Mouse (Mus musculus) adrenal gland, adult 2 months (tissue): ENCODE results near the gene Olfr749. TPM values are rescaled to one million over a fixed set of nuclear protein-coding genes. Genes with fewer than 3 reads are reported as not detected.
"Not testable (repeated sequence)": the region's sequence is repeated elsewhere in the genome, so short reads cannot be mapped to it uniquely, and the experiment has no call there.

Experiments
- DNase-seq: peaks from one replicate; pipeline ENCODE4 v3.0.0; 2021
- long read RNA-seq: library from polyadenylated mRNA; stranded (forward); transcript quantifications from one replicate; pipeline ENCODE4 v2.0.0, GENCODE M21; 2021
- polyA plus RNA-seq: library from polyadenylated mRNA; depleted of rRNA; stranded (reverse); fragments of >200 nt; gene quantifications from 2 replicates; pipeline ENCODE4 v1.2.3, GENCODE M21; 2012; rRNA removed
- total RNA-seq, 2 experiments: library from RNA; stranded (reverse); gene quantifications; 2 replicates each; pipeline ENCODE4 v1.2.3; 2021

Gene Olfr749
- not detected for total RNA-seq
- polyA plus RNA-seq: not detected in 2 replicates
- long read RNA-seq: 0 reads

GRCm38 (mm10) chr14:50744994-50745393, at the start of gene Olfr749:
Gene Olfr749, minus strand, starts transcription at chr14:50745094.
- no peak for DNase-seq

DNA sequence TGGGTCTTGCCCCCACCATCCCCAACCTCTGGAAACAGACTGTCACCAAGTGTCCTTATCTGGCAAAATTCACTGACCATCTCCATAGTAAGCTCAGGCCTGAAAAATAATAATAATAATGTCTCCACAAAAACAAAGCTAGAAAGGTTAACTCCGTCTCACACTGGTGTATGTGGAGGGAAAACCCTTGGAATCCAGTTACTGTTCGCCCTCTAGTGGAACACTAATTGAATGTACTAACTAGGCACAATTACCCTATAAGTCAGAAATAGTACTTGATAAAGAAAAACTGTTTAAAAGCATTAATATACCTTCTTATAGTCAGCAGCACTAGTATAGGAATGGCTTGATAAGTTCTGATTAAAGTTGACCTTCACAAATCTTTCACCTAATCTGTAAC, 43.3 kb upstream of the Olfr749 start:
- no peak for DNase-seq

DNA sequence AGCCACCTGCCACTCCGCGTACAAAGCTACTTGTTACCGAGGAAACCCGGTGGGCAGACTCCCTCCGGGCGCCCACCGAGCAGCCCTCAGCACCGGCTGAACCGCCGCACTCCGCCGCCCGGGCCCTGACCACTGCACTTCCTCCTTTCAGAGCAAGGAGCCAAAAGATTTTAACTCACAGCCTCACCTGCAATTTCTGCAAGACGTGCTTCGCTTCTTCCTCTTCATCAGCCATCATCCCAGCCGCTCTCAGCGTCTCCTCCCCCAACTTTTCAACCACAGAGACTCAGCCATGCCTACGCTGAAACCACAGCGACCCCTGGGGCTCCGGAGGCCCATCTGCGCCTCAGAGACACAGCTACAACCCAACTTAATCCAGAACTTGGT, 40.4 kb upstream of the Olfr749 start, which contains the start of gene Ttc5:
TSS of gene Ttc5 (minus strand) at position 269 of the 387 bp plus-strand sequence.
- DNase-seq: peak; percentile 93

- DNase-seq: no peak
Measured at GRCm38 (mm10) chr14:50784391-50785250, 39.7 kb upstream of the Olfr749 start.

GRCm38 (mm10) chr14:50782166-50782565, 37.3 kb upstream of the Olfr749 start:
- no peak for DNase-seq

DNA sequence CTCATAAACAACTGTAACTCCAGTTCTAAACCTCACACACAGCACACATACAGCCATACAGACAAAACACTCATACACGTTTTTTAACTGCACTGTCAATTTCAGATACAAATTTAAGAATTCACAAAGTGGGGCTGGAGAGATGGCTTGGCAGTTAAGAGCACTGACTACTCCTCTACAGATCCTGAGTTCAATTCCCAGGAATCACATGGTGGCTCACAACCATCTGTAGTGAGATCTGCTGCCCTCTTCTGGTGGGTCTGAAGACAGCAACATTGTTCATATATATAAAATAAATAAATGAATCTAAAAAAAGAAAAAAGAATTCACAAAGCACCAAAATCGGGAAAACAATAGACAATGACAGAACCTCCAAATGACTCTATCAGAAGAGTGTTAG, 26.4 kb upstream of the Olfr749 start:
- DNase-seq: no peak

GRCm38 (mm10) chr14:50765736-50766135, 20.8 kb upstream of the Olfr749 start:
- DNase-seq: peak; percentile 61

- no peak for DNase-seq
Measured at GRCm38 (mm10) chr14:50758416-50759085, 13.7 kb upstream of the Olfr749 start.

DNA sequence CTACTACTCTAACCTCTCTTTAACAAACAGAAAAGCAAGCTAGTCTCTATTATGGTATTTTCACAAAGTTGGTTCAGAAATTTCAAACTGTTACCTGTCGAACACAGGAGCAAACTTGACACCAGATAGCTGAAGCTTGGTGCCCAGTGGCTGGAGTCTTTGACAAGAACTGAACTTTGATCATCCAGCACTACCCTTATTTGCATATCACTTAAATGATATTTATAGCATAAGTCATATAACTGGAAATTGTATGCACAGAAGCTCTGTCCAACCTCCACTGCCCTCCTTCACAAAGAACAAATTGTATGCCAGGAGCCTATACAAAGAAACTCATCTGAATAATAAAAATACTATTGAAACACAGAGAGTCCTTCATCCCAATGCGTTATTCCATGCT, 3.3 kb downstream of the Olfr749 start:
- no peak for DNase-seq

DNA sequence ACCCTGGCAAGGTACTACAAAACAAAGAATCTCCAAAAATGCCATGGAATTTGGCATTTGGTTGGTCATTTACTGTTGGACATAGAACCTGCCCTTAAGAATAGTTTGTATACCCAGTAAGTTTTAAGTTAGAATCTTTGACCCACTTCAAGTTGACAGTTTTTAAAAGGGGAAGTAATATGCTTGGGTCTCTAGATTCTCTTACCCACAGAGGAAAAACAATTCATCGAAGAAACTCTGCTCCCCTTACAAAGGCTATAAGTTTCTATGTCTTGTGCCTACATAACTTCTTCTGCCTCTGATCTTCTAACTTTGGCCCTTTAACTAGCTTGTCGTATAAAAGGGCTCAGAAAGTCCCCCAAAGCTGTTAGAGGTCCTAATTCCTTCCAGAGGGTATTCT, 4.6 kb downstream of the Olfr749 start:
- no peak for DNase-seq

- DNase-seq: peak; percentile 54
Measured at GRCm38 (mm10) chr14:50722371-50722770, 22.5 kb downstream of the Olfr749 start.

GRCm38 (mm10) chr14:50719875-50720274, 25.0 kb downstream of the Olfr749 start:
- not testable (repeated sequence) for DNase-seq

DNA sequence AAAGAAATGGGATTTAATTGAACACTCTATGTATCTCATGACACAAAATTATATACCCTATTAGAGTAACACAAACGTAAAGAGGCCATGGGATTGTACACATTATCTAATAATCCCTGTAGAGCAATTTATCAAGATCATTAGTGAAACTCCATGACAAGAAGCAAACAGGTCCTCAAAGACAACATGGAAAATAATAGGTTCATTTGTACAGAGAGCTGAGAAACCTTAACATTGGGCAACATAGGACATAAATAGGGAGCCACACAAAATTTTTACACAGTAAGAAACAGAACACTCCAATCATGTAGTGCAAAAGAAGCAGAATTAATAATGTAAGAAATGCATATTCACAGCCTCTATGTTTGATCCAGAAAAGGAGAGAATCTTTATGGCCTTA, 37.8 kb downstream of the Olfr749 start, which contains the start of gene Olfr748:
TSS of gene Olfr748 (plus strand) at position 301 of the 400 bp plus-strand sequence.
- DNase-seq: no peak

GRCm38 (mm10) chr14:50693106-50693505, 51.8 kb downstream of the Olfr749 start, which contains the start of gene Olfr747:
Gene Olfr747, minus strand, starts transcription at chr14:50693206.
- no peak for DNase-seq

Other genes with a start within 250 kb of the Olfr749 start
- not detected for gene Olfr742, start 241.5 kb downstream of the Olfr749 start, total RNA-seq
- gene Olfr742, start 241.5 kb downstream of the Olfr749 start, polyA plus RNA-seq: not detected in 2 replicates
- gene Olfr743, start 223.3 kb downstream of the Olfr749 start, total RNA-seq: not detected
- not detected in 2 replicates for gene Olfr743, start 223.3 kb downstream of the Olfr749 start, polyA plus RNA-seq
- not detected for gene Olfr744, start 130.2 kb downstream of the Olfr749 start, total RNA-seq
- gene Olfr744, start 130.2 kb downstream of the Olfr749 start, polyA plus RNA-seq: not detected in 2 replicates
- gene Olfr745, start 105.7 kb downstream of the Olfr749 start, total RNA-seq: not detected
- not detected in 2 replicates for gene Olfr745, start 105.7 kb downstream of the Olfr749 start, polyA plus RNA-seq
- not detected for gene Olfr746, start 98.0 kb downstream of the Olfr749 start, total RNA-seq
- gene Olfr746, start 98.0 kb downstream of the Olfr749 start, polyA plus RNA-seq: not detected in 2 replicates
- not detected for gene Olfr747, start 51.9 kb downstream of the Olfr749 start, total RNA-seq
- gene Olfr747, start 51.9 kb downstream of the Olfr749 start, polyA plus RNA-seq: not detected in 2 replicates
- gene Olfr748, start 37.7 kb downstream of the Olfr749 start, total RNA-seq: not detected
- not detected in 2 replicates for gene Olfr748, start 37.7 kb downstream of the Olfr749 start, polyA plus RNA-seq
- gene Ttc5, start 40.4 kb upstream of the Olfr749 start, total RNA-seq: 10 to 100 TPM; 29.6 to 45.5 TPM
- 14.1 and 15.5 TPM in 2 replicates for gene Ttc5, start 40.4 kb upstream of the Olfr749 start, polyA plus RNA-seq
- not detected for gene Ccnb1ip1, start 62.6 kb upstream of the Olfr749 start, total RNA-seq
- gene Ccnb1ip1, start 62.6 kb upstream of the Olfr749 start, polyA plus RNA-seq: not detected in 2 replicates
- 10 to 100 TPM; 22.3 to 26.0 TPM for gene Parp2, start 62.7 kb upstream of the Olfr749 start, total RNA-seq
- gene Parp2, start 62.7 kb upstream of the Olfr749 start, polyA plus RNA-seq: 3.5 and 4.0 TPM in 2 replicates
- 10 to 100 TPM; 15.5 to 17.5 TPM for gene Tep1, start 125.5 kb upstream of the Olfr749 start, total RNA-seq
- 16.0 and 18.9 TPM in 2 replicates for gene Tep1, start 125.5 kb upstream of the Olfr749 start, polyA plus RNA-seq
- 1 to 10 TPM in 1 of 2 experiments, under 1 TPM in 1; 0.46 to 1.0 TPM for gene Klhl33, start 152.4 kb upstream of the Olfr749 start, total RNA-seq
- 0.45 and 1.0 TPM in 2 replicates for gene Klhl33, start 152.4 kb upstream of the Olfr749 start, polyA plus RNA-seq
- gene Osgep, start 179.8 kb upstream of the Olfr749 start, total RNA-seq: 10 to 100 TPM; 37.7 to 45.0 TPM
- 149 and 171 TPM in 2 replicates for gene Osgep, start 179.8 kb upstream of the Olfr749 start, polyA plus RNA-seq
- gene Apex1, start 179.9 kb upstream of the Olfr749 start, total RNA-seq: 10 to 100 TPM; 54.7 to 80.9 TPM
- 20.9 and 27.1 TPM in 2 replicates for gene Apex1, start 179.9 kb upstream of the Olfr749 start, polyA plus RNA-seq
- 10 to 100 TPM; 56.7 to 69.6 TPM for gene Pip4p1, start 185.8 kb upstream of the Olfr749 start, total RNA-seq
- gene Pip4p1, start 185.8 kb upstream of the Olfr749 start, polyA plus RNA-seq: 120 and 125 TPM in 2 replicates
- 10 to 100 TPM; 31.2 to 46.1 TPM for gene Pnp, start 186.0 kb upstream of the Olfr749 start, total RNA-seq
- gene Pnp, start 186.0 kb upstream of the Olfr749 start, polyA plus RNA-seq: 10.1 and 12.3 TPM in 2 replicates
- gene Gm49342, start 199.4 kb upstream of the Olfr749 start, total RNA-seq: 10 to 100 TPM; 45.4 to 64.1 TPM
- gene Gm49342, start 199.4 kb upstream of the Olfr749 start, polyA plus RNA-seq: 2.9 and 4.5 TPM in 2 replicates
- gene Pnp2, start 210.9 kb upstream of the Olfr749 start, total RNA-seq: 1 to 10 TPM; 1.5 to 2.5 TPM
- 0.37 and 0.49 TPM in 2 replicates for gene Pnp2, start 210.9 kb upstream of the Olfr749 start, polyA plus RNA-seq